Mouse (Mus musculus): ENCODE data around the gene Kiss1r. TPM values are rescaled to one million over a fixed set of nuclear protein-coding genes. Genes with fewer than 3 reads are reported as not detected.

The Kiss1r gene
- polyA plus RNA-seq, 1 experiment from 2014 or later, result 3.1 TPM

GRCm38 (mm10) chr10:79934794-79935569 lies 18.2 kb downstream of the Kiss1r start:
- Histone ChIP-seq H3K4me2 (no peak overlapping the region), H3K27ac (replicated peaks) (0 out of 2 replicates have a peak overlapping the region, but pooled peaks have one; percentile 10)

DNA sequence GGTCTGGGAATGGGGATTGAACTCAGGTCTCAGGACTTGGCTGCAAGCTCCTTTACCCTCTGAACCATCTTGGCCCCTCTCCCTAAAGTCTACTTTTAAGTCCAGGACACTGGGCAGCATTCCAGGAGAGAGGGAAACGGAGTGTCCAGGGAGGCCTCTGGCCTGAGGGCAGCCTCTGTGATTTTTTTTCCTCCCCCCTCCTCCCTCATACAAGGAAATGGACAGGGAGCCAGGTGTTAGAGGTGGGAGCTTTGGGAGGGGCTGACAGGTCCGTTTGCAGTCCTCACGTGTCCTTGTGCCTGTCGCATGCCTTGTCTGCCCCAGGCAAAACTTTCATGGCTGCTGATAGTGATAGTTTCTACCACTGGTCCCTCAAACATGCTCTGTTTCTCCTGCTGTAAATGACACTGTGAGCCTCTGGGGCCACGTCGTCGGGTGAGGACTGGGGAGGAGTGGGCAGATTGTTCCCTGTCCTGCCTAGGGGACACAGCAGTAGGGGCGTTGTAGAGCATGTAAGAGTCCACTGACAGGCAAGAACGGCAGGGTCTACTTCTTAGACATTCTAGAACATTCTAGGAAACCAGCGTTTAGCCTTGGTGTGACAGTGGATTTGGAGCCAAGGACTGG lies 19.6 kb downstream of the Kiss1r start:
- ATAC-seq (ENCODE audit: low FRiP score, low read depth), result no peak
- H3K4me1 ChIP-seq (replicated peaks), result peaks cover 50% of the 10 kb centered on the region

More at GRCm38 (mm10) chr10:79934794-79935569, 18.2 kb downstream of the Kiss1r start:
- peaks cover 56% of the 10 kb centered on the region for H3K4me1 ChIP-seq (replicated peaks)
- no peak overlapping the region for H3K4me3 ChIP-seq
- H3K27me3 ChIP-seq, result no peaks in the 10 kb centered on the region
- H3K9me3 ChIP-seq, result no peaks in the 10 kb centered on the region
- ATAC-seq (ENCODE audit: low FRiP score, low read depth), result no peak
- H3K9ac ChIP-seq, result no peak overlapping the region
- WGBS, result 83% methylated on average over 16 of the region's 16 CpGs
- H3K36me3 ChIP-seq, result 0 out of 2 replicates have a peak, but pooled peaks cover 4% of the 10 kb centered on the region

GRCm38 (mm10) chr10:79936911-79937441 lies 20.2 kb downstream of the Kiss1r start:
- ATAC-seq (ENCODE audit: low FRiP score, low read depth), result no peak
- Histone ChIP-seq H3K27me3 (no peaks in the 10 kb centered on the region), H3K9ac (0 out of 2 replicates have a peak overlapping the region, but pooled peaks have one; percentile 23), H3K9me3 (no peaks in the 10 kb centered on the region), H3K4me3 (no peak overlapping the region), H3K4me2 (peak overlapping the region; percentile 27; the same call in 1 of the 2 replicates), H3K36me3 (0 out of 2 replicates have a peak, but pooled peaks cover 1% of the 10 kb centered on the region), H3K4me1 (replicated peaks) (peaks cover 46% of the 10 kb centered on the region), H3K27ac (replicated peaks) (no peak overlapping the region)
- WGBS, result 31% methylated on average over 27 of the region's 27 CpGs

More for the DNA sequence above, 19.6 kb downstream of the Kiss1r start:
- no peaks in the 10 kb centered on the region for H3K27me3 ChIP-seq
- 0 out of 2 replicates have a peak, but pooled peaks cover 4% of the 10 kb centered on the region for H3K36me3 ChIP-seq
- WGBS, result 72% methylated on average over 10 of the region's 10 CpGs
- no peaks in the 10 kb centered on the region for H3K9me3 ChIP-seq
- H3K9ac ChIP-seq, result no peak overlapping the region
- peak overlapping the region; percentile 27; the same call in 1 of the 2 replicates for H3K4me2 ChIP-seq
- no peak overlapping the region for H3K27ac ChIP-seq (replicated peaks)
- H3K4me3 ChIP-seq, result no peak overlapping the region

DNA sequence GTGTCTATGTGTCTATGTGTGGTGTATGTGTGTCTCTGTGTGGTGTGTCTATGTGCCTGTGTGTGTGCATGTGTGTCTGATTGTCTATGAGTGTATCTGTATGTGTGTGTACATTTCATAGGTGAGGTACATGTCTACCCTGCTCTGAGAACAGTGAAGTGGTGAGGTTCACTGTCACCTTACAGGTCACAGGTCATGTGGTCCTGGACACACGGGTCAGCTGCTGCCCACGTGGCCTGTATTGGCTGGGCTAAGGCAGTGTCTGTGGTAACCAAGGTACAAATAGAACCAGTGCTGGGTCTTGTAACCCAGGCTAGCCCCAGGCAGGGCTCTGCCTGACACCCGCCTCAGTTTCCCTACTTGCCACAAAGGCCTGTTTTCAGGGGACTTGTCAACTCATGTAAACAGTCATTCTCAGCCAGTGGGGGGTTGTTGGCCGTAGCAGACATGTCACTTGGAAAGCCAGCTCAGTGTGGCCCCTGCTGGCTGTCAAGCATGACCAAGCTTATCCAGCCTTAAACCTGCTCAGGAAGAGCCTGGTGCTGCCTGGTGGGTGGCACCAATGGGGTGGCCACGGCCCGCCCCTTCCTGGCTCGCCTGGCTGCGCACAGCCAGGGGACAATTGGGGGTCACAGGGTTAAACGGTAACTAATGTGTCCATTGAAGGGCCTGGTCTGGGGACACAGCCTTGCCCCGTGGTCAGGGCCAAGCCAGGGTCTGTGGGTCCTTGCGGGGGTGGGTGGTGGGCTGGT lies 21.2 kb downstream of the Kiss1r start:
- no peaks in the 10 kb centered on the region for H3K9me3 ChIP-seq
- no peak overlapping the region for H3K4me2 ChIP-seq
- 39% methylated on average over 11 of the region's 11 CpGs for WGBS
- H3K4me3 ChIP-seq, result no peak overlapping the region
- no peak for ATAC-seq (ENCODE audit: low FRiP score, low read depth)
- no peaks in the 10 kb centered on the region for H3K27me3 ChIP-seq
- H3K4me1 ChIP-seq (replicated peaks), result peaks cover 36% of the 10 kb centered on the region
- H3K27ac ChIP-seq (replicated peaks), result no peak overlapping the region
- H3K9ac ChIP-seq, result no peak overlapping the region
- no peaks in the 10 kb centered on the region for H3K36me3 ChIP-seq

GRCm38 (mm10) chr10:79940749-79941148 lies 24.0 kb downstream of the Kiss1r start:
- H3K9me3 ChIP-seq, result no peaks in the 10 kb centered on the region
- H3K27me3 ChIP-seq, result no peaks in the 10 kb centered on the region
- no peak overlapping the region for H3K4me3 ChIP-seq
- H3K36me3 ChIP-seq, result no peaks in the 10 kb centered on the region
- peaks cover 27% of the 10 kb centered on the region for H3K4me1 ChIP-seq (replicated peaks)
- no peak overlapping the region for H3K9ac ChIP-seq
- H3K27ac ChIP-seq (replicated peaks), result no peak overlapping the region
- no peak for ATAC-seq (ENCODE audit: low FRiP score, low read depth)
- 71% methylated on average over 7 of the region's 7 CpGs for WGBS
- H3K4me2 ChIP-seq, result no peak overlapping the region

- Histone ChIP-seq H3K4me3 (no peak overlapping the region), H3K36me3 (peaks cover 2% of the 10 kb centered on the region; the same call in 1 of the 2 replicates), H3K4me2 (no peak overlapping the region), H3K27me3 (no peaks in the 10 kb centered on the region), H3K27ac (replicated peaks) (no peak overlapping the region), H3K9me3 (no peaks in the 10 kb centered on the region), H3K4me1 (replicated peaks) (peaks cover 19% of the 10 kb centered on the region), H3K9ac (no peak overlapping the region)
- no peak for ATAC-seq (ENCODE audit: low FRiP score, low read depth)
- WGBS, result 92% methylated on average over 1 of the region's 1 CpGs
Observed at GRCm38 (mm10) chr10:79942988-79943387, 26.2 kb downstream of the Kiss1r start.

- no peak overlapping the region for H3K27ac ChIP-seq (replicated peaks)
- WGBS, result 76% methylated on average over 9 of the region's 9 CpGs
- H3K4me2 ChIP-seq, result no peak overlapping the region
- ATAC-seq (ENCODE audit: low FRiP score, low read depth), result no peak
- H3K9me3 ChIP-seq, result no peaks in the 10 kb centered on the region
- no peaks in the 10 kb centered on the region for H3K27me3 ChIP-seq
- H3K4me3 ChIP-seq, result no peak overlapping the region
- no peak overlapping the region for H3K9ac ChIP-seq
- H3K36me3 ChIP-seq, result peaks cover 2% of the 10 kb centered on the region; the same call in 1 of the 2 replicates
- H3K4me1 ChIP-seq (replicated peaks), result peaks cover 16% of the 10 kb centered on the region
Observed at GRCm38 (mm10) chr10:79943471-79943901, 26.7 kb downstream of the Kiss1r start.

DNA sequence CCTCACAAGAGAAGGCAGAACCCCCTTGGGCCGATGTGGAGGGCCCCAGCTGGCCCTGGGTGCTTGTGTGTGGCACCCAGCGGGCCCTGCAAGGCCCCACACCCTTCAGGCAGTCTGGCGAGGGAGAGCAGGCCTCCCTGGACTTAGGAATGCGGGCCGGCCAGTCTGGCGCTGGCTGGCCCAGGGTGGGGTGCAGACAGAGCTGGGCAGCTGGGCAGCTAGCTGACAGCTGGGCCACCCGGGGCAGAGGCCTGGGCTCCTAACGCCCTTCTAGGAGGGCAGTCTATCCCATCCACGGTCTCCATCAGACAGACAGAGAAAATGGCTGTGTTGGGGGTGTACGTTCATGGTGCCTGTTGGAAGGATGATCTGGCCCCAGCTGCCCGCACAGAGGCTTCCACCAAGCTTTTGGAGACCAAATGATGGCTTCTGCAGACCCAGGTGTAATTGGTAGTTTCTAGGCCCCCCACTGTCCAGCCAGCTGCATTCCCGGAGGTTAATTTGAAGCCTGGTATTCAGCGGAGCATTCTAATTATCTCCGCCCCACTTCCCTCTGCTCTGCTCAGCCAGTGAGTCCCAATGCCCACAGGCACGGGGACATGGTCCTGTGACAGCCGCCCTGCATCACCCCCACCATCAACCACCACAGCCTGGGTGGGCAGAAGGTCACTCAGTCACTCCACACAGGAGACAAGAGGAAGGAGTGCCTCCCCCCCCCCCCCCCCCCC lies 28.9 kb downstream of the Kiss1r start:
- no peak overlapping the region for H3K27ac ChIP-seq (replicated peaks)
- H3K4me2 ChIP-seq, result no peak overlapping the region
- H3K4me1 ChIP-seq (replicated peaks), result peaks cover 16% of the 10 kb centered on the region
- H3K4me3 ChIP-seq, result no peak overlapping the region
- no peak overlapping the region for H3K9ac ChIP-seq
- 20% methylated on average over 16 of the region's 16 CpGs for WGBS
- peaks cover 12% of the 10 kb centered on the region for H3K36me3 ChIP-seq
- H3K9me3 ChIP-seq, result no peaks in the 10 kb centered on the region
- H3K27me3 ChIP-seq, result no peaks in the 10 kb centered on the region
- ATAC-seq (ENCODE audit: low FRiP score, low read depth), result no peak

DNA sequence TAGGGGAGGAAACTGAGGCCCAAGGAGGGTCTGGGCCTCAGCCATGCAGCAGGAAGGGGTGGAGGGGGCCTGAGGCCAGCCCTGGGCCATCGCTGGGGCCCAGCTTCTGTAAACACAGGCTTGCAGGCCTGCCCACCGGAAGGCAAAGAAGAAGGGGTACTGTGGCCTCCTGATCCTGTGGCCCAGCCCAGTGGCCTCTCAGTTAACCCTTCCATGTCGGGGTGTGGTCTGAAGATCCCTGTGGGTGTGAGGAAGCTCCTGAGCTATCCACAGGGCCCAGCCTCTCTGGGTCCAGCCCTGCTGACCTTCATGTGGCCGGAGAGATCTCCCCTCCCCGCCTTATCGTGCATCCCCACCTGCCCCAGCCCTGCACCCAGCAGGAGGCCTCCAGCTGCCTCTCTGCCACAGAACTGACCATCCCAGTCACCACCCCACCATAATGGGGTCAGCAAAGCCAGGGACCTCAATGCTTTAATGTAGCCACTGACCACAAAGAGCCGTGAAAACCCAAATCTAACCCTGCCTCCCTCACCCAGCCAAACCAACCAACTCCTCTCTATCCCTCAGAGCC lies 30.1 kb downstream of the Kiss1r start:
- Histone ChIP-seq H3K27ac (replicated peaks) (no peak overlapping the region), H3K9me3 (no peaks in the 10 kb centered on the region), H3K4me3 (no peak overlapping the region), H3K36me3 (peaks cover 20% of the 10 kb centered on the region), H3K27me3 (no peaks in the 10 kb centered on the region), H3K4me2 (no peak overlapping the region), H3K4me1 (replicated peaks) (peaks cover 16% of the 10 kb centered on the region), H3K9ac (no peak overlapping the region)
- no peak for ATAC-seq (ENCODE audit: low FRiP score, low read depth)
- WGBS, result 18% methylated on average over 7 of the region's 7 CpGs

- Histone ChIP-seq H3K27me3 (no peaks in the 10 kb centered on the region), H3K4me1 (replicated peaks) (peaks cover 16% of the 10 kb centered on the region), H3K9me3 (no peaks in the 10 kb centered on the region), H3K27ac (replicated peaks) (no peak overlapping the region), H3K9ac (no peak overlapping the region), H3K4me2 (no peak overlapping the region), H3K4me3 (no peak overlapping the region), H3K36me3 (peaks cover 20% of the 10 kb centered on the region)
- 65% methylated on average over 6 of the region's 6 CpGs for WGBS
- ATAC-seq (ENCODE audit: low FRiP score, low read depth), result no peak
Observed at GRCm38 (mm10) chr10:79947502-79947901, 30.7 kb downstream of the Kiss1r start.

- H3K27ac ChIP-seq (replicated peaks), result no peak overlapping the region
- no peak overlapping the region for H3K9ac ChIP-seq
- H3K27me3 ChIP-seq, result no peaks in the 10 kb centered on the region
- no peak for ATAC-seq (ENCODE audit: low FRiP score, low read depth)
- 96% methylated on average over 4 of the region's 4 CpGs for WGBS
- peaks cover 16% of the 10 kb centered on the region for H3K4me1 ChIP-seq (replicated peaks)
- no peak overlapping the region for H3K4me2 ChIP-seq
- H3K36me3 ChIP-seq, result peaks cover 20% of the 10 kb centered on the region
- no peaks in the 10 kb centered on the region for H3K9me3 ChIP-seq
- H3K4me3 ChIP-seq, result no peak overlapping the region
Observed at GRCm38 (mm10) chr10:79949873-79950272, 33.1 kb downstream of the Kiss1r start.
